Mouse (Mus musculus) E14TG2a.4 (cell line): ENCODE results near the gene Rps27.

Experiments
- H3K27me3 ChIP-seq: 2 replicates; pipeline ENCODE4 v1.6.1; 2014; ENCODE audit warnings: low read length, control low read depth; ENCODE audit not compliant: insufficient read depth
- H3K36me3 ChIP-seq: 2 replicates; pipeline ENCODE4 v1.6.1; 2014; ENCODE audit warnings: low read length, control low read depth; ENCODE audit not compliant: insufficient read depth
- H3K4me1 ChIP-seq: replicated peaks from 2 replicates; pipeline ENCODE4 v1.6.1; 2014; ENCODE audit warnings: low read depth, low read length, control low read depth
- H3K4me3 ChIP-seq: replicated peaks from 2 replicates; pipeline ENCODE4 v1.5.1; 2014; ENCODE audit warnings: mild to moderate bottlenecking, low read length
- H3K9me3 ChIP-seq: 2 replicates; pipeline ENCODE4 v1.6.1; 2014; ENCODE audit warnings: low read length, control low read depth
- CTCF ChIP-seq: conservative IDR thresholded peaks from 2 replicates; pipeline ENCODE4 v1.5.1; 2014; ENCODE audit warnings: low read length
- NANOG ChIP-seq: IDR thresholded peaks from 2 replicates; pipeline ENCODE4 v1.6.1; 2014; ENCODE audit warnings: borderline replicate concordance, low read length, mixed read lengths
- POU5F1 ChIP-seq: IDR thresholded peaks from 2 replicates; pipeline ENCODE4 v1.6.1; 2014; ENCODE audit warnings: low read length, borderline replicate concordance

Rps27 gene

GRCm38 (mm10) chr3:90215825-90216380 lies 2.5 kb upstream of the Rps27 start:
- H3K4me1 ChIP-seq = peaks cover 49% of the 10 kb centered on the region

DNA sequence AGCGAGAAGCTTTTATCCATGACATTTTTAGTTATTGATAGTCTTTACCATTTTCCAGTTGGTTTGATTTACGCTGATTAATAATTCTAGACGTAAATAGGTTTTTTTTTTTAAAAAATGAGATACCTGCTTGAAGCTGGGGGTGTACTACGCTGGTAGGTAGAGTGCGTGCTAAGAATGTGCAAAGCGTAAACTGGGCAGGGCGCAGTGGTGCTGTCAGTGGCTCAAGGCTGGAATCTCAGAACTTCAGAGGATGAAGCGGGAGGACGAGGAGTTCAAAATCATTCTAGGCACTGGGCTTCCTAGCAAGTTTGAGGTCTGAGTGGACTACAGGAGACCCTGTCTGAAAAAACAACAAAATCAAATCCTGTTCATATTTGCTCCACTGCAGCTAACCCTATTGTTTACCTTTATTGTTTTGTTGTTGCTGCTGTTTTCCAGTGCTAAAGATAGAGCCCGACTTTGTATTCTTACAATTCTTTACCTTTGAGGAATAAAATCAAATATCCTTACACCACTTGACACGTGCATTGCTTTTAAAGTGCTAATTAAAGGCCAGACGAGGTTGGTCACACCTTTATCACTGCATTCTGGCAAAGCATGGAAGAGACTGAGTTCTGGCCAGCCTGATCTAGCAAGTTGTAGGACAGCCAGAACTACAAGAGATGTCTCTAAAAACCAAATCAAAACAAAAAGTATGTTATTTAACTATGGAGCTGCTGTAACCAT lies 669 bp upstream of the Rps27 start:
- TF ChIP-seq CTCF = no peak
- TF ChIP-seq NANOG = no peak
- no peak for TF ChIP-seq POU5F1

More at GRCm38 (mm10) chr3:90215825-90216380, 2.5 kb upstream of the Rps27 start:
- no peaks in the 10 kb centered on the region for H3K27me3 ChIP-seq
- H3K36me3 ChIP-seq = peaks cover 22% of the 10 kb centered on the region
- H3K4me3 ChIP-seq = no peak overlapping the region
- TF ChIP-seq NANOG (no peak), POU5F1 (no peak), CTCF (peak; percentile 3; the same call in 1 of the 2 replicates)
- no peaks in the 10 kb centered on the region for H3K9me3 ChIP-seq

DNA sequence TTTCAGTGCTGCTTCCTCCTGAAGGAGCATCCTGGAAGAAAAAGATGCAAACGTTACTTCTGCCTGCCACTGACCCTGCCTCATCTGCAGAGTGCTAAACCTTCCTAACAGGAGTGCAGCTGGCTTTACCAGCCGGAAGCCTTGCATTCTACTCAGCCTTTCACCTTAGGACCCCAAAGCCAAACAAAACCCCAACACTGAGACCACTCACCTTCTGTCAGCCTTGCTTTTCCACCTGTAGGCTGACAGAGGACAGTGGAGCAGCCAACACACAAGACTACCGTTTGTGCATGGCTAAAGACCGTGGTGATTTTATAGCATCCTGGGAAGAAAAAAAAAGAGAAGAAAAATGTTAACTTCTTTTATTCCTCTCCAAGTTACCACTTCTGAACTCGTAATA lies 728 bp downstream of the Rps27 start:
- Histone ChIP-seq H3K4me1 (peaks cover 69% of the 10 kb centered on the region), H3K27me3 (no peaks in the 10 kb centered on the region), H3K4me3 (peak overlapping the region; percentile 93), H3K9me3 (no peaks in the 10 kb centered on the region), H3K36me3 (peaks cover 54% of the 10 kb centered on the region)
- no peak for TF ChIP-seq POU5F1
- TF ChIP-seq CTCF = no peak
- TF ChIP-seq NANOG = no peak

More for the DNA sequence above, 669 bp upstream of the Rps27 start:
- Histone ChIP-seq H3K4me1 (peaks cover 55% of the 10 kb centered on the region), H3K27me3 (no peaks in the 10 kb centered on the region), H3K36me3 (peaks cover 40% of the 10 kb centered on the region), H3K4me3 (peak overlapping the region; percentile 93), H3K9me3 (no peaks in the 10 kb centered on the region)

- Histone ChIP-seq H3K9me3 (no peaks in the 10 kb centered on the region), H3K36me3 (peaks cover 60% of the 10 kb centered on the region), H3K27me3 (no peaks in the 10 kb centered on the region), H3K4me1 (peaks cover 71% of the 10 kb centered on the region), H3K4me3 (peak overlapping the region; percentile 93)
- TF ChIP-seq POU5F1 (no peak), CTCF (no peak), NANOG (no peak)
Measured at GRCm38 (mm10) chr3:90211475-90212398, 1.7 kb downstream of the Rps27 start.

DNA sequence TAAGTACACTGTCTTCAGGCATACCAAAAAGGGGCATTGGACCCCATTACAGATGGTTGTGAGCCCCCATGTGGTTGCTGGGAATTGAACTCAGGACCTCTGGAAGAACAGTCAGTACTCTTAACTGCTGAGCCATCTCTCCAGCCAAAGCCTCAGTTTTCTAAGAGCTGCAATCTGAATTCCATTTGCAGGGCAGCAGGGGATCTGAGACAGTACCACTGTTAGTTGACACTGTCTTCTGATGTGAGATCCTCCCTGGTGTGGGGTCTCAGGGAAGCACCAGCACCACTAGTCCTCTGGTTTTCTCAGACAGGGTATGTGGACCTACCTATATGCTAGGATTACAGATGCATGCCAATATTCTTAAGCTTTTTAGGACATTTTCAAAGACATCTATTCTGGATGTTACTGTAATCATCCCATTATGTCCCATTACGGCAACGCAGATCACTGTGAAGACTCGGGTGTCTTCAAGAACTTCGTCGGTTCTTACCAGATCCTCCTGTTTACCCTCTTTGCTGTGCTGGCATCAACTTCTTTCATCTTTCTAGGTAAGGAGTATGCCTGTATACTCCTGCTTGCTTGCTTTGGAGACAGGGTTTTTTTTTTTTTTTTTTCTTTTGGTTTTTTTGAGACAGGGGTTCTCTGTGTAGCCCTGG lies 3.4 kb downstream of the Rps27 start:
- H3K4me1 ChIP-seq = peaks cover 65% of the 10 kb centered on the region
- peaks cover 65% of the 10 kb centered on the region for H3K36me3 ChIP-seq
- H3K4me3 ChIP-seq = peak overlapping the region; percentile 93
- H3K27me3 ChIP-seq = no peaks in the 10 kb centered on the region
- TF ChIP-seq NANOG = no peak
- no peak for TF ChIP-seq CTCF
- TF ChIP-seq POU5F1 = no peak
- no peaks in the 10 kb centered on the region for H3K9me3 ChIP-seq

GRCm38 (mm10) chr3:90208662-90209061 lies 4.8 kb downstream of the Rps27 start:
- peaks cover 65% of the 10 kb centered on the region for H3K36me3 ChIP-seq
- H3K27me3 ChIP-seq = no peaks in the 10 kb centered on the region
- no peak for TF ChIP-seq CTCF
- TF ChIP-seq NANOG = no peak
- no peak for TF ChIP-seq POU5F1
- H3K4me3 ChIP-seq = no peak overlapping the region
- H3K9me3 ChIP-seq = no peaks in the 10 kb centered on the region
- peaks cover 54% of the 10 kb centered on the region for H3K4me1 ChIP-seq

DNA sequence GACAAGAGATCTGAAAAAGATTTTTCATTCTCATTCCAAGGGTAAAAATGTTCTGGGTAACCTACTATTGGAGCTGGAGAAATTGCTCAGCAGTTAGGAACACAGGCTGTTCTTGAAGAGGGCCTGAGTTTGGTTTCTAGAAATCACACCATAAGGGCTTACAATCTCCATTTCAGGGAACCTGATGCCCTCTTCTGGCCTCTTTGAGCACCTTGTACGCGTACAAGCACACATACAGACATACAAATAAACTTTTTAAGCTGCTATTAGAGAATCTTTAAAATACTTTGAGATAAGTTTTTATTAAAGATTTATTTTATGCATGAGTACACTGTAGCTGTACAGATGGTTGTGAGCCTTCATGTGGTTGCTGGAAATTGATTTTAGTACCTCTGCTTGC lies 8.9 kb downstream of the Rps27 start:
- Histone ChIP-seq H3K9me3 (no peaks in the 10 kb centered on the region), H3K36me3 (peaks cover 30% of the 10 kb centered on the region), H3K27me3 (no peaks in the 10 kb centered on the region), H3K4me1 (peaks cover 26% of the 10 kb centered on the region), H3K4me3 (no peak overlapping the region)
- no peak for TF ChIP-seq POU5F1
- TF ChIP-seq CTCF = no peak
- TF ChIP-seq NANOG = no peak

- Histone ChIP-seq H3K4me3 (no peak overlapping the region), H3K4me1 (peaks cover 16% of the 10 kb centered on the region), H3K27me3 (no peaks in the 10 kb centered on the region), H3K36me3 (peaks cover 20% of the 10 kb centered on the region), H3K9me3 (no peaks in the 10 kb centered on the region)
- TF ChIP-seq CTCF = no peak
- no peak for TF ChIP-seq NANOG
- TF ChIP-seq POU5F1 = no peak
Measured at GRCm38 (mm10) chr3:90203619-90204018, 9.8 kb downstream of the Rps27 start.
